Mouse (Mus musculus): ENCODE measurements around the gene Tgfb2. TPM values are rescaled to one million over a fixed set of nuclear protein-coding genes. Genes with fewer than 3 reads are reported as not detected.
A peak's percentile ranks its signal among the peaks of the same experiment; 100 is the strongest.

Tgfb2 gene
- polyA plus RNA-seq, 1 experiment from 2014 or later, result 24.7 TPM

DNA sequence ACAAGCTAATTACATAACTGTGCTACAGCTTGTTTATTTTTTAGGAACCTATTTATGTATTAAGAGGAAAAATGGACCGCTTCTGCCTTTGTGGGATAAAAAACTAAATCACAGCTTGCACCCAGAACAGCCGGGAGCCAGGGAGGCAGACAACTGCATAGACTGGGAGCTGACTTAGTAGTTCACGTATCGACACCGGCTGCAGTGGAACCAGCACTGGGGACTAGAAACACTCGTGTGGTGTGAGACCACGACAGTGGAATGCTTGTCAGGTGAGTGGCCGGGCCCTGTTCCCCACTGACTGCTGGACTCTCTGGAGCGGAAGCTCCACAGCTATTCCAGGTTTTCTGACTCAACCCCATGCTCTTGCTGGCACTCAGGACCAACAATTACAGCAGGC is 16.5 kb upstream of the Tgfb2 start:
- Histone ChIP-seq H3K4me1 (replicated peaks; ENCODE audit: control insufficient read depth, insufficient read depth, low read length) (no peaks in the 10 kb centered on the region), H3K9me3 (ENCODE audit: control insufficient read depth, low read length) (no peaks in the 10 kb centered on the region), H3K36me3 (ENCODE audit: control insufficient read depth, insufficient read depth, low read length) (0 out of 2 replicates have a peak, but pooled peaks cover 2% of the 10 kb centered on the region), H3K4me3 (ENCODE audit: low read depth, low read length) (no peak overlapping the region), H3K27me3 (ENCODE audit: control insufficient read depth, insufficient read depth, low read length) (no peaks in the 10 kb centered on the region), H3K4me2 (replicated peaks; ENCODE audit: low read depth, low read length) (no peak overlapping the region), H3K9ac (ENCODE audit: low read depth, low read length) (no peak overlapping the region), H3K27ac (ENCODE audit: low read depth, low read length) (no peak overlapping the region)
- DNase-seq (ENCODE audit: low spot score) (no peak), ATAC-seq (ENCODE audit: low FRiP score) (no peak)
- WGBS, result 84% methylated on average over 9 of the region's 9 CpGs

DNA sequence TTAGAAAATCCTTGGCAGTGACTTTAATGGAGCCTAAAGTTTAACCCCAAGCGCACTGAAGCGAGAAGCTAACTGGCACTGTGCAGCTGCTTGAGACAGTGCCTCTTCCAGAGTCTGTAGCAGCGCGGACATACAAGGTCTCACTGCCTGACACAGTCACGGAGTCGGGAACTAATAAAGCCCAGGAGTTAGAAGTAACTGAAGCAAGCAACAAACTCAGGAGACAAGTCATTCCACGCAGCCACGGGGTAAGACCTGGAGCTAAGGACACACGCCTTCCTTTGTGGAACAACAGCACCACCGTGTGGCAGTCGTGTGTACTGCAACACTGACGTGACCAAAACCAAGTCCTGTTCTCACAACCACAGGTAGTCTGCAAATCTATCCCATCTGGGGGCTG is 16.1 kb upstream of the Tgfb2 start:
- no peaks in the 10 kb centered on the region for H3K4me1 ChIP-seq (replicated peaks; ENCODE audit: control insufficient read depth, insufficient read depth, low read length)

DNA sequence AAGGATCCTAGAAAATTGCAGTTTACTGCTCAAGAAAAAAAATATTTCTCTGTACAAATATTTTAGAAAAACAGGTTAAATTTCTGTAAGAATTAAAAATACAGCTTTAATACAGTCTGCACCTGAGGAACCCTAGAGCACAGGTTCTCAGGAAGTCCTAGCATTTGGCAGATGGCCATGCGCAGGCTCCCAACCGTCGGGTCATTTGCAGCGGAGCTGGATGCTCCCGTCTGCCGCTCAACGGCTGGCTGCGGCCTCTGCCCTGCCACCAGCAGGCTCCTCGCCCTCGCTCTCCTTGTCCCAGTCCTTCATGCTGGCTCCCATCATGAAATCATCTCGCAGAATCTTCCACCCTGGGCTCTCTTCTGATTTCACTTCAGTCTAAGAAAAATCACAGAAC is 15.4 kb upstream of the Tgfb2 start:
- WGBS, result 94% methylated on average over 11 of the region's 11 CpGs
- no peak overlapping the region for H3K27ac ChIP-seq (ENCODE audit: low read depth, low read length)
- DNase-seq (ENCODE audit: low spot score), result no peak

More for the DNA sequence above, 16.1 kb upstream of the Tgfb2 start:
- H3K27me3 ChIP-seq (ENCODE audit: control insufficient read depth, insufficient read depth, low read length), result no peaks in the 10 kb centered on the region
- DNase-seq (ENCODE audit: low spot score) (peak; percentile 94), ATAC-seq (ENCODE audit: low FRiP score) (peak; percentile 61; the same call in 1 of the 2 replicates)
- no peak overlapping the region for H3K4me3 ChIP-seq (ENCODE audit: low read depth, low read length)
- no peak overlapping the region for H3K27ac ChIP-seq (ENCODE audit: low read depth, low read length)
- WGBS, result 40% methylated on average over 12 of the region's 12 CpGs
- no peaks in the 10 kb centered on the region for H3K9me3 ChIP-seq (ENCODE audit: control insufficient read depth, low read length)
- H3K9ac ChIP-seq (ENCODE audit: low read depth, low read length), result no peak overlapping the region
- H3K36me3 ChIP-seq (ENCODE audit: control insufficient read depth, insufficient read depth, low read length), result 0 out of 2 replicates have a peak, but pooled peaks cover 2% of the 10 kb centered on the region
- no peak overlapping the region for H3K4me2 ChIP-seq (replicated peaks; ENCODE audit: low read depth, low read length)

DNA sequence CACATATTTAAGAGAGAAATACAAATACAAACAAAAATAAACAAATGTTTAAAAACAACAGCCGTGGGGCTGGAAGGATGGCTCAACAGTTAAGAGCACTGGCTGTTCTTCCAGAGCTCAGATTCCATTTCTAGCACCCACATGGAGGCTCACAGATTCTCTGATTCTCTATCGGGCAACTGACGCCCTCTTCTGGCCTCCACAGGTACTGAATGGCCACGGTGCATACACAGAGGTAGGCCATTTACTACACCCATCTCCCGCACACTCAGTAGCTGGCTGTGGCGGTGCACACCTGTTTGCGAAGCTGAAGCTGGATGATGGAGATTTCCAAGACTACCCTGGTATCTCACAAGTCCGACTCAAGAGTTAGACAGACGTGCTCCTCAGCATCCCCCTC is 13.9 kb upstream of the Tgfb2 start:
- WGBS, result 95% methylated on average over 9 of the region's 9 CpGs
- ATAC-seq (ENCODE audit: low FRiP score) (no peak), DNase-seq (ENCODE audit: low spot score) (peak; percentile 32)
- Histone ChIP-seq H3K9ac (ENCODE audit: low read depth, low read length) (no peak overlapping the region), H3K27me3 (ENCODE audit: control insufficient read depth, insufficient read depth, low read length) (no peaks in the 10 kb centered on the region), H3K4me3 (ENCODE audit: low read depth, low read length) (no peak overlapping the region), H3K27ac (ENCODE audit: low read depth, low read length) (no peak overlapping the region), H3K9me3 (ENCODE audit: control insufficient read depth, low read length) (no peaks in the 10 kb centered on the region), H3K4me1 (replicated peaks; ENCODE audit: control insufficient read depth, insufficient read depth, low read length) (no peaks in the 10 kb centered on the region), H3K4me2 (replicated peaks; ENCODE audit: low read depth, low read length) (no peak overlapping the region), H3K36me3 (ENCODE audit: control insufficient read depth, insufficient read depth, low read length) (0 out of 2 replicates have a peak, but pooled peaks cover 2% of the 10 kb centered on the region)

More for the DNA sequence above, 15.4 kb upstream of the Tgfb2 start:
- H3K36me3 ChIP-seq (ENCODE audit: control insufficient read depth, insufficient read depth, low read length), result 0 out of 2 replicates have a peak, but pooled peaks cover 2% of the 10 kb centered on the region
- no peak overlapping the region for H3K9ac ChIP-seq (ENCODE audit: low read depth, low read length)
- H3K4me3 ChIP-seq (ENCODE audit: low read depth, low read length), result no peak overlapping the region
- H3K27me3 ChIP-seq (ENCODE audit: control insufficient read depth, insufficient read depth, low read length), result no peaks in the 10 kb centered on the region
- no peak overlapping the region for H3K4me2 ChIP-seq (replicated peaks; ENCODE audit: low read depth, low read length)
- ATAC-seq (ENCODE audit: low FRiP score), result no peak
- no peaks in the 10 kb centered on the region for H3K9me3 ChIP-seq (ENCODE audit: control insufficient read depth, low read length)
- H3K4me1 ChIP-seq (replicated peaks; ENCODE audit: control insufficient read depth, insufficient read depth, low read length), result no peaks in the 10 kb centered on the region

DNA sequence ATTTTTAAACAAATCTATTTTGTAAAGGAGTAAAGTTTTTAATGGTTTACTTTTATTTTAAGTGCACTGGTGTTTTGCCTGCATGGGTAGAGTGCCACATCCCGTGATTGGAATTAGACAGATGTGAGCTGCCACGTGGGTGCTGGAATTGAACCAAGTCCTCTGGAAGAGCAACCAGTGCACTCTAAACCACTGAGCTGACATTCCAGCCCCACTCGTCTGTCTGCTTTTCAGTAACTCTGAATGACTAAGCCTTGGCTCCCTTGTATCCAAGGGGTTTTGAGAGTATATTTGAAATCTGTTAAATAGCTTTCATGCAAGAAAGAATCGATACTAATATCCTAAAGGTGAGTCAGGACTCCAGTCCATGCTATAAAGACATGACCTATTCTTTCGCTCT is 13.1 kb upstream of the Tgfb2 start:
- Histone ChIP-seq H3K36me3 (ENCODE audit: control insufficient read depth, insufficient read depth, low read length) (0 out of 2 replicates have a peak, but pooled peaks cover 2% of the 10 kb centered on the region), H3K27me3 (ENCODE audit: control insufficient read depth, insufficient read depth, low read length) (no peaks in the 10 kb centered on the region), H3K9ac (ENCODE audit: low read depth, low read length) (no peak overlapping the region), H3K4me1 (replicated peaks; ENCODE audit: control insufficient read depth, insufficient read depth, low read length) (no peaks in the 10 kb centered on the region), H3K27ac (ENCODE audit: low read depth, low read length) (no peak overlapping the region), H3K4me3 (ENCODE audit: low read depth, low read length) (no peak overlapping the region), H3K4me2 (replicated peaks; ENCODE audit: low read depth, low read length) (no peak overlapping the region), H3K9me3 (ENCODE audit: control insufficient read depth, low read length) (no peaks in the 10 kb centered on the region)
- ATAC-seq (ENCODE audit: low FRiP score) (no peak), DNase-seq (ENCODE audit: low spot score) (no peak)
- 92% methylated on average over 5 of the region's 5 CpGs for WGBS

DNA sequence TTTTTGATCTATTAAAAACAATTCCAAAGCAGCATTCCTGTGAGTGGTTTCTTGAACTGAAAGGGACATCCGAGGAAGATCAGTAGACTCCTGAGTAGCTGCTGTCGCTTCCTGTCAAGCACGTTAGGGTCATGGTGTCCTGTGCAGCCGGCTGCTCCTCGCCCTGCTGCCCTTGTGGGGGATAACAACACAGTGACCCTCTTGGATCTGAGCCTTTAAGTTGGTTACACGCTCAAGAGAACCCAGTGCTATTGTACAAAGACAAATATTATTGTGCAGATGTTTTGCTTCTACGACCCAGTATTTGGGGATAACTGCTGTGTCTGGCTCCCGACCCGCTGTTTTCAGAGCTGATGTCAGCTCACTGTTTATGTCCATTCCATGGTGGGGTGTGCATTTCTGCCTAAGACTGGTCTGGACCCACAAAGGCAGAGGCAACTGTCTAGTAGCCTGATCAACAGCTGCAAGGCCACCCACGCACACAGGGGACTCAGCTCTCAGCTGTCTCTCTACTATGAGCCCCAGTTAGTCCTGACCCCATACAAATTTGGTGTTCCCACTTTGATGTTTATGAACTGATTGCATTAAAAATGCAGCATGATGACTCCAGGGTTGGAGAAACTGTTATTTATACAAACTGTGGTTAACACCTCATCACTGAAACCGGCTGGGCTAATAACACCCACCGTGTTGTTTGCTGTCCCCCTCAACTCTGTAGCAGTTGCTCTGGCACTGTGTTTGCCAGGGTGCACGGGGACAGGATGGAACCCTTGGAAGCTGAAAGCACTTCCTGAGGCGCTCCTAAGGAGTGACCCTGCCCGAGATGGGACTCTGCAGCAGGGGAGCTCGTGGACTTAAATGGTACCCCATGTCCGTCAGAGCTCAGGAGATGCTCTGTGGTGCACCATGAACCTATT is 9.4 kb upstream of the Tgfb2 start:
- H3K4me1 ChIP-seq (replicated peaks; ENCODE audit: control insufficient read depth, insufficient read depth, low read length), result no peaks in the 10 kb centered on the region
- ATAC-seq (ENCODE audit: low FRiP score) (no peak), DNase-seq (ENCODE audit: low spot score) (no peak)
- no peak overlapping the region for H3K9ac ChIP-seq (ENCODE audit: low read depth, low read length)
- H3K4me3 ChIP-seq (ENCODE audit: low read depth, low read length), result no peak overlapping the region
- H3K36me3 ChIP-seq (ENCODE audit: control insufficient read depth, insufficient read depth, low read length), result 0 out of 2 replicates have a peak, but pooled peaks cover under 1% of the 10 kb centered on the region
- no peak overlapping the region for H3K27ac ChIP-seq (ENCODE audit: low read depth, low read length)
- no peaks in the 10 kb centered on the region for H3K27me3 ChIP-seq (ENCODE audit: control insufficient read depth, insufficient read depth, low read length)
- no peaks in the 10 kb centered on the region for H3K9me3 ChIP-seq (ENCODE audit: control insufficient read depth, low read length)
- H3K4me2 ChIP-seq (replicated peaks; ENCODE audit: low read depth, low read length), result no peak overlapping the region
- 83% methylated on average over 17 of the region's 17 CpGs for WGBS

DNA sequence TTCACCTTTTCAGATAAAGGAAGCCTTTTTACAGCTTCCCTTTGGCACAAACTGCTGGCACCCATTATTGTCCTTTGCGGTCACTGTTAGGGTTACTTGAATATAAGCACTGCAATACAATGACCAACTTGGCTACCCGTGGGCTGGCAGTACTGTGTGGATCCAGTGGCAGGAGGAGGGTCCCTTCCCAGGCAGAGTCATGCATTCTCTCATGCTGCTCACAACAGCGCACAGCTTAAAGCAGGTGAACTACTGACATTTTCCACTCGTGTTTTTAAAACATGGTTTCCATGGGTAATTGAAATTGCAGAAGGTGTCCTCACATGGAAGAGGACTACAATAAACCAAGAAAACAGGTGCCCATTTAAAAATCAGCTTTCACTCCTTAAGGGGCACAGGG is 8.4 kb upstream of the Tgfb2 start:
- Histone ChIP-seq H3K4me2 (replicated peaks; ENCODE audit: low read depth, low read length) (no peak overlapping the region), H3K9ac (ENCODE audit: low read depth, low read length) (no peak overlapping the region), H3K27me3 (ENCODE audit: control insufficient read depth, insufficient read depth, low read length) (no peaks in the 10 kb centered on the region), H3K4me3 (ENCODE audit: low read depth, low read length) (no peak overlapping the region), H3K27ac (ENCODE audit: low read depth, low read length) (no peak overlapping the region), H3K36me3 (ENCODE audit: control insufficient read depth, insufficient read depth, low read length) (no peaks in the 10 kb centered on the region), H3K4me1 (replicated peaks; ENCODE audit: control insufficient read depth, insufficient read depth, low read length) (no peaks in the 10 kb centered on the region), H3K9me3 (ENCODE audit: control insufficient read depth, low read length) (no peaks in the 10 kb centered on the region)
- DNase-seq (ENCODE audit: low spot score), result no peak
- no peak for ATAC-seq (ENCODE audit: low FRiP score)
- WGBS, result 91% methylated on average over 4 of the region's 4 CpGs

DNA sequence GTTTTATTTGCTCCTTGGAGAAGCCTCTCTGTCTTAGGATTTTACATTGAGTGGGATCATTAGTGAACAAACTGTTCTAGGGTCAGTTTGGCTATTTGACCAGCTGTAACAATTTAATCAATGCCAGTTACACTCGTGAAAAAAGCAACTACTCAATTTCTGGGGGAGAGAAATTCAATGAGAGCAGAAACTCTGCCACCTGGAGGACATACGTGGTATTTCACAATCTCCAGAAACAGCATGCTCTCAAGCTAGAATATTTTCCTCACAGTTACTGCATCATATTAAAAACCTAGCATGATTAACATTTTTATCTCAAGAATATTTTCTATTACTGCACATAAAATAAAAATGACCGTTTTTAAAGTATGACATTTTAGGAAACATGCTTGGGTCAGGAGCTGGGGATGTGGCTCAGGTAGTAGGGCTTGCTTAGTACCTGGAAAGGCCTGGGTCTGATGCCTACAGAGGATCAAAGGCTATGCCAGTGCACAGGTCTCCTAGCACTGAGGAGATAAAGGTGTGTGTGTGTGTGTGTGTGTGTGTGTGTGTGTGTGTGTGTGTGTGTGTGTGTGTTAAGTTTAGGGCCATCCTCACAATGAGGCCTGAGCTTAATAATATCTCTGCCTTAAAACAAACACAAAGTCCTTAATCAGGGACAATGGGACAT is 7.1 kb upstream of the Tgfb2 start:
- DNase-seq (ENCODE audit: low spot score) (peak; percentile 75), ATAC-seq (ENCODE audit: low FRiP score) (no peak)
- Histone ChIP-seq H3K27ac (ENCODE audit: low read depth, low read length) (no peak overlapping the region), H3K9me3 (ENCODE audit: control insufficient read depth, low read length) (no peaks in the 10 kb centered on the region), H3K9ac (ENCODE audit: low read depth, low read length) (no peak overlapping the region), H3K4me1 (replicated peaks; ENCODE audit: control insufficient read depth, insufficient read depth, low read length) (no peaks in the 10 kb centered on the region), H3K4me3 (ENCODE audit: low read depth, low read length) (no peak overlapping the region), H3K4me2 (replicated peaks; ENCODE audit: low read depth, low read length) (no peak overlapping the region), H3K27me3 (ENCODE audit: control insufficient read depth, insufficient read depth, low read length) (no peaks in the 10 kb centered on the region), H3K36me3 (ENCODE audit: control insufficient read depth, insufficient read depth, low read length) (no peaks in the 10 kb centered on the region)
- 2% methylated on average over 3 of the region's 3 CpGs for WGBS
